In the genomic region with DNA sequence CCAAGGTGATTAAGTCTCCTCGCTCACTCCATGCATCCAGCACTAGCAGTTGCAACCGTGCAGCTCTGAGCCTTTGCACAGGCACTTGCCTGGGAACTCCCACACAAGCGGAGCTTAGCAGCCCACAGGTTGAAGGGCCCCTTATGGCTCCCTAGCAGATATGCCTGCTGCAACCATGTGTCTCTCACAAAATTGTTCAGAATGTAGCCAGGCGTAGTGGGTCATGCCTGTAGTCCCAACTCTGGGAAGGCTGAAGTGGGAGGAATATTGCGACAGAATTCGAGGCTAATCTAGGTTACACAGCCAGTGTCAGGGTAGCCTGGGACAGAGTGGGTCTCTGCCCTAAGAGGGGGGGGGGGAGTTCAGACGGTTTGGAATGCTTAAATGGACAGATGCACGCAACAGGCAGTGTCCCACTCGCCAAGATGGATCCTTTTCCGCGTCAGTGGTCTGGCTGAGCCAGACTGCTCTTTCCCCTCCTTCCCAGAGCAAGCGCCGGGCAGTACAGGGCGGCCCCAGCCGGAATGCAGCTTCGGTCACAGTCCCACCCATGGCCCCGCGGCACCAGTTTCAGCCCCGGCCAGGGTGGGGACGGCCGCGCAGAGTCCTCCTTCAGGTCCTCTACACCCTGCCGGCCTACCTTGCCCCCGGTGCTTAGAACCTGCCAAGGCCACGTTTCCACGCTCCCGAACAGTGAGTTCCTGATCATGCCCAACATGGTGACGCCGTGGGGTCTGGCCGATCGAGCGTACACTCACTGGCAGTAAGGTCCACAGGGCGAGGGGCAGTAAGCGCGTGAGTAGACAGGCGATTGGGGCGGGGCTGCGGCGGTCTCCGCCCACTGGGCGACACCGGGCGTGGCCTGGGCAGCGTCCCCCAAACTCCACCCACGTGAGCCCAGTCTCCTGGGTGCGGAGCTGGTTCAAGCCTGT, we compare ENCODE assay signal across 8 mouse cellular contexts. TPM values are rescaled to one million over a fixed set of nuclear protein-coding genes. Genes with fewer than 3 reads are reported as not detected.
DNase-seq lines count a peak whose midpoint lies in the region; ATAC-seq and TF ChIP-seq lines count a peak whose summit lies in the region.

No protein-coding gene starts in this region.

- ATAC-seq in lung, postnatal 0 days = peak; percentile 96

- peak overlapping the region; percentile 52 for H3K4me3 ChIP-seq in lung, postnatal 0 days (ENCODE audit: low read depth, low read length)

- H3K9me3 ChIP-seq in lung, postnatal 0 days (ENCODE audit: low read length) = no peaks in the 10 kb centered on the region

- DNase-seq in MN1 (ENCODE audit: low spot score) = peak; percentile 82
- DNase-seq in cerebellum, adult 8-10 months = peak; percentile 70
- peak; percentile 69 for DNase-seq in forelimb bud, embryonic 11.5 days (ENCODE audit: low read depth, low spot score)
- peak; percentile 93 for DNase-seq in heart, postnatal 4 days
- peak; percentile 85 for DNase-seq in layer of hippocampus, postnatal 10 days (ENCODE audit: low spot score in 2 of 2)
- peak; percentile 92 for DNase-seq in lung, postnatal 0 days (ENCODE audit: low spot score)
- peak; percentile 66 for DNase-seq in ovary, postnatal 10 days (ENCODE audit: low spot score)
- DNase-seq in thymus, postnatal 14 days = peak; percentile 82

- no peaks in the 10 kb centered on the region for H3K36me3 ChIP-seq in lung, postnatal 0 days (ENCODE audit: insufficient read depth, low read length)

- WGBS in lung, postnatal 0 days = 4% methylated on average over 46 of the region's 46 CpGs

- TF ChIP-seq CTCF in lung, postnatal 0 days (IDR thresholded peaks at IDR 0.05) = no peak

- peak overlapping the region; percentile 73 for H3K9ac ChIP-seq in lung, postnatal 0 days (replicated peaks; ENCODE audit: low read depth)

- peak overlapping the region; percentile 91 for H3K27ac ChIP-seq in lung, postnatal 0 days (ENCODE audit: low read length)

- H3K4me2 ChIP-seq in lung, postnatal 0 days (replicated peaks; ENCODE audit: low read depth, low read length) = peak overlapping the region; percentile 83

- no peak for TF ChIP-seq EP300 in lung, postnatal 0 days (IDR thresholded peaks at IDR 0.05)

- H3K4me1 ChIP-seq in lung, postnatal 0 days (ENCODE audit: insufficient read depth, low read depth, low read length) = peaks cover 7% of the 10 kb centered on the region; the same call in 1 of the 2 replicates

- H3K27me3 ChIP-seq in lung, postnatal 0 days (replicated peaks; ENCODE audit: insufficient read depth, low read length) = no peaks in the 10 kb centered on the region

RNA-seq across cellular contexts. Expression of a gene that starts 30.1 kb away (rescaled TPM):
- total RNA-seq in heart, postnatal 4 days (2021) = 1 to 10 TPM; 7.2 to 8.0 TPM
- total RNA-seq in layer of hippocampus, postnatal 10 days (2021) = 100 to 1,000 TPM; 112 to 127 TPM
- 5.7 and 6.1 TPM in 2 replicates for polyA plus RNA-seq in lung, postnatal 0 days (2015; fragmentation: Nextera tagmentation; extraction: Ambion mirVana)

RNA-seq across cellular contexts. Expression of a gene that starts 30.2 kb away (rescaled TPM):
- total RNA-seq in heart, postnatal 4 days (2021) = 10 to 100 TPM; 45.0 to 59.6 TPM
- 10 to 100 TPM; 44.2 to 44.6 TPM for total RNA-seq in layer of hippocampus, postnatal 10 days (2021)
- 16.3 and 16.5 TPM in 2 replicates for polyA plus RNA-seq in lung, postnatal 0 days (2015; fragmentation: Nextera tagmentation; extraction: Ambion mirVana)

RNA-seq across cellular contexts. Expression of a gene that starts 49.6 kb away (rescaled TPM):
- total RNA-seq in heart, postnatal 4 days (2021) = under 1 TPM in 1 of 2 experiments, not detected in 1; 0.26 TPM
- not detected for total RNA-seq in layer of hippocampus, postnatal 10 days (2021)
- polyA plus RNA-seq in lung, postnatal 0 days (2015; fragmentation: Nextera tagmentation; extraction: Ambion mirVana) = not detected in 2 replicates

Comparison
In these comparisons a context has a peak if more than half of its experiments do, and no peak if none do; other contexts are left out.
1. Peak in every context shown above with its lines: DNase-seq, ATAC-seq, H3K4me3 ChIP-seq and H3K27ac ChIP-seq.
2. RNA of a gene that starts 30.1 kb away (total RNA-seq): 112 to 127 TPM in layer of hippocampus, postnatal 10 days; 7.2 to 8.0 TPM in heart, postnatal 4 days; every median in the first group is over 10 times any median in the second.